Mouse (Mus musculus): Measurements from ENCODE around the gene Zfp365.

GRCm38 (mm10) chr10:67943513-67943912, 31.1 kb upstream of the Zfp365 start:
- no peak for TF ChIP-seq CTCF (conservative IDR thresholded peaks at IDR 0.05; ENCODE audit: insufficient read depth, insufficient read length, low read depth, low read length)
- no peak for TF ChIP-seq POLR2A (IDR thresholded peaks at IDR 0.05; ENCODE audit: low read depth, low read length)

All from kidney, adult 2 months (tissue).